Mouse (Mus musculus) forelimb bud, embryonic 11.5 days (tissue): Measurements from ENCODE around the gene Slitrk2.

Experiments
- DNase-seq: peaks from one replicate; pipeline ENCODE4 v3.0.0-alpha.2; 2012; ENCODE audit warnings: low read depth, low spot score

Slitrk2 gene

GRCm38 (mm10) chrX:66648911-66649620, at the start of gene Slitrk2:
Gene Slitrk2, plus strand, starts transcription at chrX:66649318.
- no peak for DNase-seq

- DNase-seq, result no peak
Measured at GRCm38 (mm10) chrX:66605490-66605889, 43.6 kb upstream of the Slitrk2 start.

- no peak for DNase-seq
Measured at GRCm38 (mm10) chrX:66652455-66653144, 3.5 kb downstream of the Slitrk2 start.

GRCm38 (mm10) chrX:66657365-66657764, 8.2 kb downstream of the Slitrk2 start:
- DNase-seq, result no peak

GRCm38 (mm10) chrX:66676959-66677358, 27.8 kb downstream of the Slitrk2 start:
- no peak for DNase-seq

GRCm38 (mm10) chrX:66678646-66679045, 29.5 kb downstream of the Slitrk2 start:
- no peak for DNase-seq
